Mouse (Mus musculus) liver, embryonic 14.5 days (tissue): ENCODE measurements around the gene Gnai3.

Experiments used
- CTCF ChIP-seq: IDR thresholded peaks from 2 replicates; pipeline ENCODE4 v1.5.1; 2016; ENCODE audit warnings: antibody characterized with exemption, low read depth, control low read depth
- EP300 ChIP-seq: IDR thresholded peaks from 2 replicates; pipeline ENCODE4 v1.6.1; 2016; ENCODE audit warnings: antibody characterized with exemption, low read depth

DNA sequence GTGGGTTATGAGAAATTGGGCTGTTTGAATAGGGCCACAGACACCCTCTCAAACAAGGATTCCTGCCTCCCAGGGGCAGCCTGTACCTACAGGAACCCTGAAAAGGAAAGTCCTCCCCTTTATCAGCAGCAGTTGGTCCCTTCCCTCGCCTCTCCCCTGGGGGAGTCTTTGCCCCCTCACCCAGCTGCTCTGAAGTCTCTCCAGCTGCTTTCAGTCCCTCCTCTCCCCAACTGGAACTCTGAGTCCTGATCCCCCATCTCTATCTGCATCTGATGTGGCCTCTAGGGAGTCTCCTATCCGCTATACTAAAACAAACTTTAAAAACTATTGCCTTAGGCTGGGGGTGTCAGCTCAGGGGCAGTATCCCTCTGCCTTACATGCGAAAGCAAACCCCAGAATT lies 58.6 kb downstream of the Gnai3 start:
- no peak for TF ChIP-seq CTCF
- TF ChIP-seq EP300: no peak
